In genomic region chr1:159619205-159619604, GRCm38 (mm10) we compare ENCODE assay signal across 18 mouse cellular contexts.
"Had no signal": no experiment of that assay in that cellular context is flagged by ENCODE, and none has a peak within 500 bp of the region (broad histone marks: within the 10 kb centered on the region; RNA-seq: fewer than 3 reads in every experiment).

No protein-coding gene starts in this region.

- H3K4me1 ChIP-seq: intestine, embryonic 15.5 days; kidney, embryonic 15.5 days; liver, embryonic 13.5 days; stomach, embryonic 15.5 days had no signal

- H3K27ac ChIP-seq: intestine, embryonic 15.5 days; kidney, embryonic 15.5 days; left cerebral cortex, adult 2 months; liver, embryonic 13.5 days; midbrain, embryonic 10.5 days; stomach, embryonic 15.5 days had no signal

- H3K4me3 ChIP-seq: intestine, embryonic 15.5 days; kidney, embryonic 15.5 days; left cerebral cortex, adult 2 months; liver, embryonic 13.5 days; midbrain, embryonic 10.5 days; stomach, embryonic 15.5 days had no signal

- H3K9ac ChIP-seq: intestine, embryonic 15.5 days; kidney, embryonic 15.5 days; liver, embryonic 13.5 days; stomach, embryonic 15.5 days had no signal

- H3K4me2 ChIP-seq: intestine, embryonic 15.5 days; kidney, embryonic 15.5 days; liver, embryonic 13.5 days; stomach, embryonic 15.5 days had no signal

- DNase-seq: kidney, adult 11 months; kidney, adult 8-10 months; kidney, postnatal 10 days; kidney, postnatal 36 days; layer of hippocampus, postnatal 36 days; liver, embryonic 13.5 days; lung, adult 2 months; lung, postnatal 14 days; lung, postnatal 4 days; retina, postnatal 1 day; right cerebral cortex, postnatal 25 days; spleen, adult 18-20 months; thymus, postnatal 25 days had no signal

- ATAC-seq: intestine, embryonic 15.5 days had no signal

- H3K36me3 ChIP-seq: intestine, embryonic 15.5 days; kidney, embryonic 15.5 days; liver, embryonic 13.5 days; midbrain, embryonic 10.5 days; stomach, embryonic 15.5 days had no signal

- H3K27me3 ChIP-seq: intestine, embryonic 15.5 days; kidney, embryonic 15.5 days; liver, embryonic 13.5 days; stomach, embryonic 15.5 days had no signal

- H3K9me3 ChIP-seq: intestine, embryonic 15.5 days; kidney, embryonic 15.5 days; liver, embryonic 13.5 days; midbrain, embryonic 10.5 days; stomach, embryonic 15.5 days had no signal
